ENCODE assay signal across 28 mouse cellular contexts in genomic region chr5:92206121-92206520, GRCm38 (mm10). TPM values are rescaled to one million over a fixed set of nuclear protein-coding genes. Genes with fewer than 3 reads are reported as not detected.
DNase-seq lines count a peak whose midpoint lies in the region; ATAC-seq and TF ChIP-seq lines count a peak whose summit lies in the region.
"Had no signal": no experiment of that assay in that cellular context is flagged by ENCODE, and none has a peak within 500 bp of the region (broad histone marks: within the 10 kb centered on the region; RNA-seq: fewer than 3 reads in every experiment).

No protein-coding gene starts in this region.

- H3K36me3 ChIP-seq in intestine, postnatal 0 days (ENCODE audit: control insufficient read depth, insufficient read depth) = peaks cover 19% of the 10 kb centered on the region
- peaks cover 7% of the 10 kb centered on the region for H3K36me3 ChIP-seq in intestine, embryonic 15.5 days
- H3K36me3 ChIP-seq in kidney, postnatal 0 days (ENCODE audit: insufficient read depth, low read length) = peaks cover 16% of the 10 kb centered on the region; the same call in 1 of the 2 replicates

- H3K27me3 ChIP-seq in intestine, postnatal 0 days (replicated peaks; ENCODE audit: control insufficient read depth, insufficient read depth, low read length) = no peaks in the 10 kb centered on the region
- H3K27me3 ChIP-seq in intestine, embryonic 15.5 days (replicated peaks) = no peaks in the 10 kb centered on the region
- no peaks in the 10 kb centered on the region for H3K27me3 ChIP-seq in kidney, postnatal 0 days (ENCODE audit: insufficient read depth, low read length)
- H3K27me3 ChIP-seq: embryonic facial prominence, embryonic 15.5 days had no signal

- 0 out of 2 replicates have a peak overlapping the region, but pooled peaks have one; percentile 1 for H3K27ac ChIP-seq in intestine, postnatal 0 days (ENCODE audit: low read depth, low read length)
- H3K27ac ChIP-seq in intestine, embryonic 15.5 days = no peak overlapping the region
- H3K27ac ChIP-seq in kidney, postnatal 0 days = peak overlapping the region; percentile 54
- H3K27ac ChIP-seq in brown adipose tissue, adult 24 weeks (replicated peaks; ENCODE audit: low read depth, low read length) = peak overlapping the region; percentile 13; the same call in 1 of the 2 replicates
- H3K27ac ChIP-seq: embryonic facial prominence, embryonic 15.5 days; forebrain, embryonic 10.5 days; hindbrain, embryonic 10.5 days; hindbrain, embryonic 14.5 days had no signal

- peaks cover 5% of the 10 kb centered on the region; the same call in 1 of the 2 replicates for H3K4me1 ChIP-seq in intestine, postnatal 0 days (replicated peaks; ENCODE audit: control insufficient read depth, insufficient read depth, low read length)
- 0 out of 2 replicates have a peak, but pooled peaks cover 6% of the 10 kb centered on the region for H3K4me1 ChIP-seq in intestine, embryonic 15.5 days (replicated peaks)
- H3K4me1 ChIP-seq in kidney, postnatal 0 days (replicated peaks; ENCODE audit: insufficient read depth, low read length) = no peaks in the 10 kb centered on the region; the same call in 1 of the 2 replicates
- H3K4me1 ChIP-seq in brown adipose tissue, adult 24 weeks (ENCODE audit: control insufficient read depth, insufficient read depth, insufficient read length, low read length) = no peaks in the 10 kb centered on the region
- H3K4me1 ChIP-seq: embryonic facial prominence, embryonic 15.5 days; forebrain, embryonic 10.5 days; hindbrain, embryonic 10.5 days had no signal

- no peak overlapping the region for H3K4me3 ChIP-seq in intestine, postnatal 0 days (ENCODE audit: low read depth, low read length)
- H3K4me3 ChIP-seq in intestine, embryonic 15.5 days (replicated peaks) = no peak overlapping the region
- H3K4me3 ChIP-seq in kidney, postnatal 0 days (replicated peaks; ENCODE audit: low read depth, low read length) = no peak overlapping the region
- H3K4me3 ChIP-seq in brown adipose tissue, adult 24 weeks (ENCODE audit: insufficient read depth, low read depth, low read length) = no peak overlapping the region
- H3K4me3 ChIP-seq: embryonic facial prominence, embryonic 15.5 days; erythroblast, embryonic 14.5 days; forebrain, embryonic 10.5 days; hindbrain, embryonic 10.5 days had no signal

- peak; percentile 34 for DNase-seq in gastrocnemius, adult 18-20 months (ENCODE audit: low spot score)
- no peak for DNase-seq in gastrocnemius, postnatal 25 days
- DNase-seq in kidney, postnatal 0 days (ENCODE audit: low spot score) = no peak
- DNase-seq in kidney, adult 8-10 months = no peak
- no peak for DNase-seq in cerebellum, adult 9-10 months
- DNase-seq: B cell, adult 2 months; cerebellum, adult 2 months; cerebellum, postnatal 14 days; embryo, embryonic 11 days; gastrocnemius, postnatal 14 days had no signal

- H3K4me2 ChIP-seq in intestine, postnatal 0 days (replicated peaks; ENCODE audit: low read depth) = no peak overlapping the region
- H3K4me2 ChIP-seq in intestine, embryonic 15.5 days (replicated peaks) = no peak overlapping the region
- no peak overlapping the region for H3K4me2 ChIP-seq in kidney, postnatal 0 days (ENCODE audit: low read length)
- H3K4me2 ChIP-seq: embryonic facial prominence, embryonic 15.5 days; heart, embryonic 11.5 days; hindbrain, embryonic 14.5 days had no signal

- 62% methylated on average over 6 of the region's 6 CpGs for WGBS in intestine, postnatal 0 days
- 78% methylated on average over 6 of the region's 6 CpGs for WGBS in intestine, embryonic 15.5 days
- 84% methylated on average over 6 of the region's 6 CpGs for WGBS in kidney, postnatal 0 days

- H3K9me3 ChIP-seq in intestine, postnatal 0 days (ENCODE audit: control insufficient read depth) = no peaks in the 10 kb centered on the region
- H3K9me3 ChIP-seq in intestine, embryonic 15.5 days = no peaks in the 10 kb centered on the region
- no peaks in the 10 kb centered on the region for H3K9me3 ChIP-seq in kidney, postnatal 0 days (replicated peaks; ENCODE audit: low read length)
- H3K9me3 ChIP-seq: embryonic facial prominence, embryonic 15.5 days; forebrain, embryonic 10.5 days; hindbrain, embryonic 10.5 days had no signal

- H3K9ac ChIP-seq in intestine, postnatal 0 days (ENCODE audit: low read depth, low read length) = no peak overlapping the region
- no peak overlapping the region for H3K9ac ChIP-seq in intestine, embryonic 15.5 days
- no peak overlapping the region for H3K9ac ChIP-seq in kidney, postnatal 0 days (ENCODE audit: low read depth, low read length)
- H3K9ac ChIP-seq: embryonic facial prominence, embryonic 15.5 days; hindbrain, embryonic 14.5 days had no signal

- ATAC-seq in intestine, postnatal 0 days = no peak
- no peak for ATAC-seq in intestine, embryonic 15.5 days
- no peak for ATAC-seq in kidney, postnatal 0 days (replicated peaks; ENCODE audit: low FRiP score, low read depth)
- ATAC-seq: forebrain, embryonic 14.5 days had no signal

- no peak for TF ChIP-seq CTCF in intestine, postnatal 0 days (IDR thresholded peaks at IDR 0.05; ENCODE audit: low read depth)
- no peak for TF ChIP-seq CTCF in kidney, postnatal 0 days (IDR thresholded peaks at IDR 0.05; ENCODE audit: low read depth)

RNA-seq across cellular contexts. Expression of gene U90926, which starts 9.1 kb away (rescaled TPM):
- not detected for total RNA-seq in gastrocnemius, adult 18-20 months (2021)
- not detected for total RNA-seq in gastrocnemius, postnatal 25 days (2021)
- not detected in 2 replicates for polyA plus RNA-seq in intestine, postnatal 0 days (2015; fragmentation: Nextera tagmentation; extraction: Ambion mirVana)
- not detected in 2 replicates for polyA plus RNA-seq in intestine, embryonic 15.5 days (2015; fragmentation: Nextera tagmentation; extraction: Ambion mirVana)
- polyA plus RNA-seq in kidney, postnatal 0 days (2015; fragmentation: Nextera tagmentation; extraction: Ambion mirVana) = not detected in 2 replicates
- polyA plus RNA-seq in brown adipose tissue, adult 24 weeks (2012; ENCODE audit: insufficient read depth, insufficient read length, missing spikeins) = not detected in 2 replicates
- total RNA-seq: adrenal gland, adult 18-20 months; adrenal gland, postnatal 14 days; common myeloid progenitor, adult 5-6 weeks; gastrocnemius, postnatal 14 days; granulocyte monocyte progenitor cell, adult 5-6 weeks; heart, postnatal 25 days; MEL had no signal
- polyA plus RNA-seq: cerebellum, adult 2 months; embryonic facial prominence, embryonic 11.5 days; embryonic facial prominence, embryonic 15.5 days; erythroblast, embryonic 14.5 days; forebrain, embryonic 10.5 days; forebrain, embryonic 14.5 days; heart, embryonic 11.5 days; heart, embryonic 16.5 days; hindbrain, embryonic 10.5 days; hindbrain, embryonic 14.5 days had no signal

RNA-seq across cellular contexts. Expression of gene Ppef2, which starts 50.0 kb away (rescaled TPM):
- total RNA-seq in gastrocnemius, adult 18-20 months (2021) = not detected
- total RNA-seq in gastrocnemius, postnatal 25 days (2021) = not detected
- 0.16 and 0.27 TPM in 2 replicates for polyA plus RNA-seq in intestine, postnatal 0 days (2015; fragmentation: Nextera tagmentation; extraction: Ambion mirVana)
- 0.39 and 0.59 TPM in 2 replicates for polyA plus RNA-seq in intestine, embryonic 15.5 days (2015; fragmentation: Nextera tagmentation; extraction: Ambion mirVana)
- 0.07 and 0.20 TPM in 2 replicates for polyA plus RNA-seq in kidney, postnatal 0 days (2015; fragmentation: Nextera tagmentation; extraction: Ambion mirVana)
- 0.99 TPM in 1 of 2 replicates, not detected in the other for polyA plus RNA-seq in brown adipose tissue, adult 24 weeks (2012; ENCODE audit: insufficient read depth, insufficient read length, missing spikeins)
- total RNA-seq: adrenal gland, adult 18-20 months; common myeloid progenitor, adult 5-6 weeks; granulocyte monocyte progenitor cell, adult 5-6 weeks had no signal
- polyA plus RNA-seq: embryonic facial prominence, embryonic 11.5 days; erythroblast, embryonic 14.5 days; forebrain, embryonic 10.5 days; heart, embryonic 16.5 days had no signal
